Mouse (Mus musculus) ovary, postnatal 14 days (tissue): ENCODE results near the gene Esam.

Experiments
- DNase-seq: peaks from one replicate; pipeline ENCODE4 v3.0.0; 2022; ENCODE audit warnings: low spot score

Gene Esam

GRCm38 (mm10) chr9:37556366-37556765, 28.5 kb downstream of the Esam start:
- no peak for DNase-seq

- DNase-seq: no peak
These were observed 32.7 kb downstream of the Esam start for GRCm38 (mm10) chr9:37560617-37561016.

GRCm38 (mm10) chr9:37563805-37564204, 35.9 kb downstream of the Esam start:
- DNase-seq: no peak

GRCm38 (mm10) chr9:37567019-37567418, 39.1 kb downstream of the Esam start:
- DNase-seq: no peak

- no peak for DNase-seq
These were observed 39.6 kb downstream of the Esam start for GRCm38 (mm10) chr9:37567454-37567853.

- DNase-seq: peak; percentile 27
These were observed 40.2 kb downstream of the Esam start for GRCm38 (mm10) chr9:37567892-37568604.

GRCm38 (mm10) chr9:37568605-37569214, 40.8 kb downstream of the Esam start:
- DNase-seq: no peak

GRCm38 (mm10) chr9:37569231-37569835, 41.5 kb downstream of the Esam start:
- no peak for DNase-seq

GRCm38 (mm10) chr9:37572204-37572876, 44.5 kb downstream of the Esam start:
- DNase-seq: no peak

GRCm38 (mm10) chr9:37576436-37576930, 48.6 kb downstream of the Esam start:
- DNase-seq: peak; percentile 26

- DNase-seq: no peak
These were observed 55.7 kb downstream of the Esam start for GRCm38 (mm10) chr9:37583594-37583993.

- no peak for DNase-seq
These were observed 58.8 kb downstream of the Esam start for GRCm38 (mm10) chr9:37586718-37587117.
